Mouse (Mus musculus) ES-Bruce4 (cell line): Measurements from ENCODE around the gene Hspa1b. TPM values are rescaled to one million over a fixed set of nuclear protein-coding genes. Genes with fewer than 3 reads are reported as not detected.
A peak's percentile ranks its signal among the peaks of the same experiment; 100 is the strongest.

Experiments used
- H3K27ac ChIP-seq: 2 replicates; pipeline ENCODE4 v1.5.1; 2012; ENCODE audit warnings: low read length, inconsistent platforms; ENCODE audit not compliant: insufficient read depth
- H3K27me3 ChIP-seq: 2 replicates; pipeline ENCODE4 v1.6.1; 2012; ENCODE audit warnings: mild to moderate bottlenecking, low read length, inconsistent platforms; ENCODE audit not compliant: control insufficient read depth, poor library complexity, insufficient read depth, severe bottlenecking
- H3K36me3 ChIP-seq: 2 replicates; pipeline ENCODE4 v1.6.1; 2012; ENCODE audit warnings: inconsistent platforms, mild to moderate bottlenecking, low read length, moderate library complexity; ENCODE audit not compliant: control insufficient read depth, poor library complexity, insufficient read depth, severe bottlenecking
- H3K4me1 ChIP-seq: one replicate; pipeline ENCODE4 v1.8.1; 2011; ENCODE audit warnings: low read length; ENCODE audit not compliant: control insufficient read depth, insufficient read depth
- H3K4me3 ChIP-seq: 2 replicates; pipeline ENCODE4 v1.5.1; 2011; ENCODE audit warnings: low read depth, mild to moderate bottlenecking, low read length
- H3K9ac ChIP-seq: 2 replicates; pipeline ENCODE4 v1.6.1; 2012; ENCODE audit warnings: low read depth, mild to moderate bottlenecking, inconsistent platforms; ENCODE audit not compliant: poor library complexity, severe bottlenecking
- H3K9me3 ChIP-seq: replicated peaks from 2 replicates; pipeline ENCODE4 v1.6.1; 2012; ENCODE audit warnings: mild to moderate bottlenecking, low read length, inconsistent platforms; ENCODE audit not compliant: control insufficient read depth, poor library complexity, insufficient read depth, severe bottlenecking
- CTCF ChIP-seq: IDR thresholded peaks from one replicate; pipeline ENCODE4 v1.8.1; 2011; ENCODE audit warnings: low read depth, low read length
- EP300 ChIP-seq: IDR thresholded peaks from 2 replicates; pipeline ENCODE4 v1.6.1; 2011; ENCODE audit warnings: low read depth, low read length; ENCODE audit not compliant: insufficient read depth
- POLR2A ChIP-seq: IDR thresholded peaks from one replicate; pipeline ENCODE4 v1.8.1; 2011; ENCODE audit warnings: low read length; ENCODE audit not compliant: insufficient read depth
- polyA plus RNA-seq: library from polyadenylated mRNA; stranded (reverse); fragments of >200 nt; gene quantifications from 2 replicates; pipeline ENCODE4 v1.2.4, GENCODE M21; 2011; ENCODE audit warnings: low read depth; ENCODE audit not compliant: missing spikeins, insufficient read depth, insufficient read length

Hspa1b gene
- polyA plus RNA-seq, 1 experiment: 3.0 TPM

DNA sequence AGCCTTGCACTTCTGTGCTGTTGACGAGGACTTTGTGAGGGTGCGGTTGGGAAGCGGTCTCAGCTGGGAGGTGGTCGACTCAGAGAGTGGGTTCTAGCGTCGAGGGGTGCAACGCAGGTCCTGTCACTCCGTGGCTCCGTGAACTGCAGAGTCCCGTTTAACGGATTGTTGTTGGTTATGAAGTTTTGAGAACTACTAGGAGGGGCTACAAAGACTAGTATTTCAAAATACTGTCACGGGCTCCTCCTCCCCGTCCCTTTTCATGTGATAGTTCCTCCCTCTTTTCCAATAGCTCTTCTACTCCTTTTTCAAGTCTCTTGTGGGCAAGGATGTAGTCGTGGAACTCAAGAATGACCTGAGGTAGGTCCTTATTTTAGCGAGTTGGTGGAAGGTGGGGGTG lies 23.3 kb upstream of the Hspa1b start:
- peak overlapping the region; percentile 95 for H3K9ac ChIP-seq
- H3K27me3 ChIP-seq: no peaks in the 10 kb centered on the region
- H3K4me3 ChIP-seq: peak overlapping the region; percentile 99
- peak overlapping the region; percentile 63 for H3K27ac ChIP-seq
- no peaks in the 10 kb centered on the region for H3K4me1 ChIP-seq
- H3K36me3 ChIP-seq: peaks cover 24% of the 10 kb centered on the region
- TF ChIP-seq EP300: no peak
- no peak for TF ChIP-seq POLR2A
- TF ChIP-seq CTCF: no peak
- H3K9me3 ChIP-seq: no peaks in the 10 kb centered on the region

DNA sequence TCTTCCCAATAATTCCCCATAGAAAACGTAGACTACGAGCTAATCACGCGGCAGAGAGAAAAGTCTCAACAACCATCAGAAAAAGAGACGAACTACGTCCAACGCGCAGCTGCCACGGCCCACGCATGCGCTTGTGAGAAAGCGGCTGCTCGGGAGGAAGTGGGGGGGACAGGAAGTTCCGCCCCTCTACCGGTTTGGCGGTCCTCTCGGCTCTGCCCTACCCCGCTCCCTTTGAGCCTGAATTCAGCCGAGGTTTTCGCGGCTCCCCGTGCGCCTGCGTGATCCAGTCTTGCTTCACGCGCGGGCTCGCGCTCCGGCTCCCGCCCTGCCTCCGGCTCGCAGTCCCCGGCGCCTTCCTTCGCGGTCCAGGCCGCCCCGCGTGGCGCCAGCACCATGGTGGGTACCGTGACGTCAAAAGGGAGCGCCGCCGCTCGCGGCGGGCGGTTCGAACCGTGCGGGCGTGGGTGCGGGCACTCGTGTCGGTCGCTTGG lies 22.7 kb upstream of the Hspa1b start, which contains the start of gene Lsm2:
Lsm2 (plus strand) TSS at position 173 of the 491 bp plus-strand sequence.
- Histone ChIP-seq H3K27ac (peak within 1 kb of the TSS; percentile 63), H3K4me3 (peak within 1 kb of the TSS; percentile 99), H3K27me3 (no peaks in the 10 kb centered on the region), H3K4me1 (no peaks in the 10 kb centered on the region), H3K9me3 (no peaks in the 10 kb centered on the region), H3K9ac (peak within 1 kb of the TSS; percentile 95), H3K36me3 (peaks cover 22% of the 10 kb centered on the region)
- TF ChIP-seq POLR2A (peak; percentile 88), EP300 (no peak)

DNA sequence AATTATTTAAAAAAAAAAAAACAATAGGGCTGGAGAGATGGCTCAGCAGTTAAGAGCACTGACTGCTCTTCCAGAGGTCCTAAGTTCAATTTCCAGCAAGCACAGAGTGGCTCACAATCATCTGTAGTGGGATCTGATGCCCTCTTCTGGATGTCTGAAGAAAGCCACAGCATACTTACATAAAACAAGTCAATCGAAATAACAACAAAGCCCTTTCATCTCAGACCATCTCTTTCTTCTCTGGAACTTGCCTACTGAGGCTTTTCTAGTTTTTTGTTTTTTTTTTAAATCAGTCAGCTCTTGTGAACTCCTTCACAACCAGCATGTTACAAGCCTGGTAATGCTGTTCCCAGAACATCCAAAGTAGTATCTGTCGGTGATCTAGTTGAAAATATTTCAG lies 21.6 kb upstream of the Hspa1b start:
- peaks cover 12% of the 10 kb centered on the region for H3K36me3 ChIP-seq
- no peaks in the 10 kb centered on the region for H3K4me1 ChIP-seq
- no peaks in the 10 kb centered on the region for H3K9me3 ChIP-seq
- TF ChIP-seq CTCF (no peak), POLR2A (no peak), EP300 (no peak)
- H3K9ac ChIP-seq: peak overlapping the region; percentile 95
- H3K27ac ChIP-seq: peak overlapping the region; percentile 48; the same call in 1 of the 2 replicates
- peak overlapping the region; percentile 63 for H3K4me3 ChIP-seq
- no peaks in the 10 kb centered on the region for H3K27me3 ChIP-seq

DNA sequence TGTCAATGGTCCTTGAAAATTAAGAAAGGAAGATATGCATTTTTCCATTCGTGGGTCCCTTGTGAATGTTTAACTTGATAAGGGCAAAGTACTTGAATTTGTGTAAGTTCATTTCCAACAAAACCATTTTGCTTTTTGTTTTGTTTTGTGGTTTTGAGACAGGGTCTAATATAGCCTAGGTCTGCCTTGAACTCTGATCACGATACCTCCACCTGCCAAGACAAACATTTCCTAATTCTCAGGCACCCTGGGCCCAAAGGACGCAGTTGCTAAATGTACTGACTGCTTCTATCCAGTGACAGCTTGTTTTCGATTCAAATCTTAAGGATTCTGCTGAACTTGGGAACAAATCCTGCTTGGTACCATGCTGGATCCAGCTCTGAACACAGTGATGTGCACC lies 20.6 kb upstream of the Hspa1b start:
- H3K27me3 ChIP-seq: no peaks in the 10 kb centered on the region
- H3K36me3 ChIP-seq: peaks cover 3% of the 10 kb centered on the region; the same call in 1 of the 2 replicates
- no peak overlapping the region for H3K4me3 ChIP-seq
- no peak overlapping the region for H3K27ac ChIP-seq
- no peak for TF ChIP-seq EP300
- no peak for TF ChIP-seq CTCF
- no peak for TF ChIP-seq POLR2A
- no peaks in the 10 kb centered on the region for H3K4me1 ChIP-seq
- H3K9me3 ChIP-seq: no peaks in the 10 kb centered on the region
- H3K9ac ChIP-seq: no peak overlapping the region

DNA sequence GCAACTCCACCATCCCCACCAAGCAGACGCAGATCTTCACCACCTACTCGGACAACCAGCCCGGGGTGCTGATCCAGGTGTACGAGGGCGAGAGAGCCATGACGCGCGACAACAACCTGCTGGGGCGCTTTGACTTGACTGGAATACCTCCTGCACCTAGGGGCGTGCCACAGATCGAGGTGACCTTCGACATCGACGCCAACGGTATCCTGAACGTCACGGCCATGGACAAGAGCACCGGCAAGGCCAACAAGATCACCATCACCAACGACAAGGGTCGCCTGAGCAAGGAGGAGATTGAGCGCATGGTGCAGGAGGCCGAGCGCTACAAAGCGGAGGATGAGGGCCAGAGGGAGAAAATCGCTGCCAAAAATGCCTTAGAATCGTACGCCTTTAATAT lies 19.2 kb upstream of the Hspa1b start:
- no peak overlapping the region for H3K9ac ChIP-seq
- no peak for TF ChIP-seq CTCF
- TF ChIP-seq EP300: no peak
- no peak for TF ChIP-seq POLR2A

DNA sequence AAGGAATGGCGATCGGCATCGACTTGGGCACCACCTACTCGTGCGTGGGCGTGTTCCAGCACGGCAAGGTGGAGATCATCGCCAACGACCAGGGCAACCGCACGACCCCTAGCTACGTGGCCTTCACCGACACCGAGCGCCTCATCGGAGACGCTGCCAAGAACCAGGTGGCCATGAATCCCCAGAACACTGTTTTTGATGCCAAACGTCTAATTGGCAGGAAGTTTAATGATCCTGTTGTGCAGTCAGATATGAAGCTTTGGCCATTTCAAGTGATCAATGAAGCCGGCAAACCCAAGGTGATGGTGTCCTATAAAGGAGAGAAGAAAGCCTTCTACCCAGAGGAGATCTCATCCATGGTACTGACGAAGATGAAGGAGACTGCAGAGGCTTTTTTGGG lies 18.0 kb upstream of the Hspa1b start:
- Histone ChIP-seq H3K9ac (no peak overlapping the region), H3K36me3 (no peaks in the 10 kb centered on the region), H3K4me3 (no peak overlapping the region), H3K9me3 (no peaks in the 10 kb centered on the region), H3K27ac (no peak overlapping the region), H3K4me1 (no peaks in the 10 kb centered on the region), H3K27me3 (no peaks in the 10 kb centered on the region)
- TF ChIP-seq POLR2A: no peak
- TF ChIP-seq EP300: no peak
- no peak for TF ChIP-seq CTCF

More for the DNA sequence above, 19.2 kb upstream of the Hspa1b start:
- Histone ChIP-seq H3K9me3 (no peaks in the 10 kb centered on the region), H3K36me3 (no peaks in the 10 kb centered on the region), H3K4me1 (no peaks in the 10 kb centered on the region), H3K27me3 (no peaks in the 10 kb centered on the region), H3K27ac (no peak overlapping the region), H3K4me3 (no peak overlapping the region)
